In genomic region chr1:129244292-129244691, GRCm38 (mm10) we compare ENCODE assay signal across 10 mouse cellular contexts. TPM values are rescaled to one million over a fixed set of nuclear protein-coding genes. Genes with fewer than 3 reads are reported as not detected.
DNase-seq lines count a peak whose midpoint lies in the region; ATAC-seq lines count a peak whose summit lies in the region.
"Had no signal": no experiment of that assay in that cellular context is flagged by ENCODE, and none has a peak within 500 bp of the region (broad histone marks: within the 10 kb centered on the region; RNA-seq: fewer than 3 reads in every experiment).

No protein-coding gene starts in this region.

- H3K27ac ChIP-seq in forebrain, embryonic 10.5 days = no peak overlapping the region
- H3K27ac ChIP-seq in forebrain, embryonic 15.5 days (replicated peaks) = no peak overlapping the region
- no peak overlapping the region for H3K27ac ChIP-seq in limb, embryonic 10.5 days
- H3K27ac ChIP-seq: limb, embryonic 12.5 days had no signal

- H3K9me3 ChIP-seq in forebrain, embryonic 10.5 days = no peaks in the 10 kb centered on the region
- H3K9me3 ChIP-seq in forebrain, embryonic 15.5 days = no peaks in the 10 kb centered on the region
- no peaks in the 10 kb centered on the region for H3K9me3 ChIP-seq in limb, embryonic 10.5 days (replicated peaks)
- H3K9me3 ChIP-seq: limb, embryonic 12.5 days had no signal

- no peaks in the 10 kb centered on the region for H3K36me3 ChIP-seq in forebrain, embryonic 10.5 days (replicated peaks)
- no peaks in the 10 kb centered on the region for H3K36me3 ChIP-seq in forebrain, embryonic 15.5 days
- H3K36me3 ChIP-seq in limb, embryonic 10.5 days = no peaks in the 10 kb centered on the region
- H3K36me3 ChIP-seq: limb, embryonic 12.5 days had no signal

- H3K4me1 ChIP-seq in forebrain, embryonic 10.5 days = no peaks in the 10 kb centered on the region
- H3K4me1 ChIP-seq in forebrain, embryonic 15.5 days = no peaks in the 10 kb centered on the region
- H3K4me1 ChIP-seq in limb, embryonic 10.5 days = no peaks in the 10 kb centered on the region
- H3K4me1 ChIP-seq: limb, embryonic 12.5 days had no signal

- WGBS in forebrain, embryonic 10.5 days = 73% methylated on average over 3 of the region's 3 CpGs
- 44% methylated on average over 3 of the region's 3 CpGs for WGBS in forebrain, embryonic 15.5 days
- 67% methylated on average over 3 of the region's 3 CpGs for WGBS in limb, embryonic 10.5 days

- ATAC-seq in forebrain, embryonic 15.5 days (replicated peaks) = no peak
- no peak for ATAC-seq in erythroblast, adult 5-6 weeks (replicated peaks; ENCODE audit: low FRiP score, poor library complexity, severe bottlenecking)

- no peak overlapping the region for H3K9ac ChIP-seq in forebrain, embryonic 15.5 days (replicated peaks)
- H3K9ac ChIP-seq: limb, embryonic 12.5 days had no signal

- H3K27me3 ChIP-seq in forebrain, embryonic 10.5 days (ENCODE audit: poor library complexity, severe bottlenecking) = no peaks in the 10 kb centered on the region
- no peaks in the 10 kb centered on the region for H3K27me3 ChIP-seq in forebrain, embryonic 15.5 days
- no peaks in the 10 kb centered on the region for H3K27me3 ChIP-seq in limb, embryonic 10.5 days (ENCODE audit: low read depth, poor library complexity, severe bottlenecking)
- H3K27me3 ChIP-seq: limb, embryonic 12.5 days had no signal

- no peak overlapping the region for H3K4me3 ChIP-seq in forebrain, embryonic 10.5 days
- no peak overlapping the region for H3K4me3 ChIP-seq in forebrain, embryonic 15.5 days
- H3K4me3 ChIP-seq in limb, embryonic 10.5 days = no peak overlapping the region
- H3K4me3 ChIP-seq: erythroblast, embryonic 14.5 days; limb, embryonic 12.5 days had no signal

- peak; percentile 20 for DNase-seq in forebrain, embryonic 10.5 days (ENCODE audit: extremely low spot score, low spot score)
- DNase-seq in thymus, postnatal 0 days (ENCODE audit: low spot score) = peak; percentile 2
- DNase-seq in thymus, adult 18-20 months = no peak
- DNase-seq in induced T-regulatory cell, adult 2 months (ENCODE audit: low read depth) = peak; percentile 13
- DNase-seq in limb, embryonic 10.5 days (ENCODE audit: low spot score) = peak; percentile 35
- DNase-seq in urinary bladder, adult 2 months (ENCODE audit: low spot score) = no peak

- H3K4me2 ChIP-seq in forebrain, embryonic 15.5 days (replicated peaks) = no peak overlapping the region
- H3K4me2 ChIP-seq: limb, embryonic 12.5 days had no signal

RNA-seq across cellular contexts. Expression of gene Thsd7b, which starts 28.8 kb away (rescaled TPM):
- polyA plus RNA-seq in forebrain, embryonic 10.5 days (2016; fragmentation: Nextera tagmentation; extraction: Ambion mirVana) = 1.3 and 1.5 TPM in 2 replicates
- 6.2 and 7.3 TPM in 2 replicates for polyA plus RNA-seq in forebrain, embryonic 15.5 days (2015; fragmentation: Nextera tagmentation; extraction: Ambion mirVana)
- polyA plus RNA-seq in thymus, postnatal 0 days (2015; fragmentation: Nextera tagmentation; extraction: Ambion mirVana) = 0.40 and 0.49 TPM in 2 replicates
- 0.30 and 0.58 TPM in 2 replicates for polyA plus RNA-seq in limb, embryonic 10.5 days (2016; fragmentation: Nextera tagmentation; extraction: Ambion mirVana)
- polyA plus RNA-seq in urinary bladder, adult 2 months (2012; rRNA removed) = 0.19 and 0.24 TPM in 2 replicates
- 1.9 TPM in 1 of 2 replicates, not detected in the other for total RNA-seq in erythroblast, adult 5-6 weeks (2015; ENCODE audit: low replicate concordance)
- total RNA-seq in erythroblast, adult 5-6 weeks (2017; ENCODE audit: low replicate concordance) = 0.43 and 1.5 TPM in 2 replicates
- polyA plus RNA-seq: erythroblast, embryonic 14.5 days had no signal

Comparison
In these comparisons a context has a peak if more than half of its experiments do, and no peak if none do; other contexts are left out.
1. DNase-seq: peak in forebrain, embryonic 10.5 days (single experiment), thymus, postnatal 0 days (single experiment), induced T-regulatory cell, adult 2 months (single experiment) and limb, embryonic 10.5 days (single experiment); none in thymus, adult 18-20 months (0 of 2) and urinary bladder, adult 2 months (single experiment).